Mouse (Mus musculus) embryonic facial prominence, embryonic 15.5 days (tissue): ENCODE measurements at regions not wholly inside any gene's neighbourhood (a gene's known extent, or its start where the extent isn't known, plus 50 kb on each side); places are given as distances from the start of the nearest gene placed in this dataset.
A peak's percentile ranks its signal among the peaks of the same experiment; 100 is the strongest.

ENCODE experiments used
- ATAC-seq: fragments of 200-750 bp; cut with Nextera tagmentation; 2 replicates; pipeline ENCODE4 v1.8.0; 2017; ENCODE audit warnings: low read depth, moderate TSS enrichment; ENCODE audit not compliant: insufficient number of reproducible peaks, low FRiP score, low TSS enrichment
- H3K27ac ChIP-seq: fragments of 300-500 bp; sonication (generic); replicated peaks from 2 replicates; pipeline ENCODE4 v1.5.1; 2015; ENCODE audit warnings: mild to moderate bottlenecking, inconsistent platforms
- H3K27me3 ChIP-seq: fragments of 300-500 bp; sonication (generic); 2 replicates; pipeline ENCODE4 v1.6.1; 2015; ENCODE audit warnings: inconsistent platforms
- H3K36me3 ChIP-seq: fragments of 300-500 bp; sonication (generic); 2 replicates; pipeline ENCODE4 v1.6.1; 2015; ENCODE audit warnings: mild to moderate bottlenecking, inconsistent platforms
- H3K4me1 ChIP-seq: fragments of 300-500 bp; sonication (generic); 2 replicates; pipeline ENCODE4 v1.6.1; 2015; ENCODE audit warnings: inconsistent platforms
- H3K4me2 ChIP-seq: fragments of 300-500 bp; sonication (generic); replicated peaks from 2 replicates; pipeline ENCODE4 v1.6.1; 2015; ENCODE audit warnings: mild to moderate bottlenecking, inconsistent platforms
- H3K4me3 ChIP-seq: fragments of 300-500 bp; sonication (generic); replicated peaks from 2 replicates; pipeline ENCODE4 v1.5.1; 2015; ENCODE audit warnings: mild to moderate bottlenecking, inconsistent platforms
- H3K9ac ChIP-seq: fragments of 300-500 bp; sonication (generic); 2 replicates; pipeline ENCODE4 v1.6.1; 2015; ENCODE audit warnings: inconsistent platforms
- H3K9me3 ChIP-seq: fragments of 300-500 bp; sonication (generic); replicated peaks from 2 replicates; pipeline ENCODE4 v1.6.1; 2016; ENCODE audit warnings: inconsistent platforms
- WGBS: fragments of 180-500 bp; shearing (Covaris S2); methylation state at CpG from one replicate; pipeline ENCODE4 v1.1.7; 2015; 5-methylcytosine and 5-hydroxymethylcytosine counted together

GRCm38 (mm10) chr15:27132761-27133160, 237.4 kb upstream of the Fbxl7 start:
- no peaks in the 10 kb centered on the region for H3K27me3 ChIP-seq
- WGBS, result 86% methylated on average over 2 of the region's 2 CpGs
- no peaks in the 10 kb centered on the region for H3K36me3 ChIP-seq
- no peaks in the 10 kb centered on the region for H3K9me3 ChIP-seq
- H3K27ac ChIP-seq, result no peak overlapping the region
- H3K4me1 ChIP-seq, result no peaks in the 10 kb centered on the region
- no peak overlapping the region for H3K4me2 ChIP-seq
- no peak overlapping the region for H3K9ac ChIP-seq
- no peak overlapping the region for H3K4me3 ChIP-seq
- ATAC-seq, result no peak

- H3K4me1 ChIP-seq, result no peaks in the 10 kb centered on the region
- no peaks in the 10 kb centered on the region for H3K27me3 ChIP-seq
- WGBS, result 50% methylated on average over 5 of the region's 5 CpGs
- H3K36me3 ChIP-seq, result no peaks in the 10 kb centered on the region
- H3K27ac ChIP-seq, result no peak overlapping the region
- ATAC-seq, result no peak
- H3K4me2 ChIP-seq, result no peak overlapping the region
- no peak overlapping the region for H3K4me3 ChIP-seq
- no peak overlapping the region for H3K9ac ChIP-seq
- no peaks in the 10 kb centered on the region for H3K9me3 ChIP-seq
Observed at GRCm38 (mm10) chr15:27137580-27137979, 242.2 kb upstream of the Fbxl7 start.

- no peak overlapping the region for H3K4me2 ChIP-seq
- no peaks in the 10 kb centered on the region for H3K4me1 ChIP-seq
- H3K36me3 ChIP-seq, result no peaks in the 10 kb centered on the region
- ATAC-seq, result no peak
- no peaks in the 10 kb centered on the region for H3K9me3 ChIP-seq
- H3K27ac ChIP-seq, result no peak overlapping the region
- no peaks in the 10 kb centered on the region for H3K27me3 ChIP-seq
- no peak overlapping the region for H3K4me3 ChIP-seq
- H3K9ac ChIP-seq, result no peak overlapping the region
- WGBS, result 67% methylated on average over 6 of the region's 6 CpGs
Observed at GRCm38 (mm10) chr15:27145860-27146259, 250.5 kb upstream of the Fbxl7 start.

- 72% methylated on average over 5 of the region's 5 CpGs for WGBS
Observed at GRCm38 (mm10) chr15:27160986-27161385, 265.6 kb upstream of the Fbxl7 start.

GRCm38 (mm10) chr15:27167484-27167883, 272.1 kb upstream of the Fbxl7 start:
- Histone ChIP-seq H3K4me1 (no peaks in the 10 kb centered on the region), H3K9me3 (no peaks in the 10 kb centered on the region), H3K27ac (no peak overlapping the region), H3K4me3 (no peak overlapping the region), H3K4me2 (no peak overlapping the region), H3K27me3 (no peaks in the 10 kb centered on the region), H3K9ac (no peak overlapping the region), H3K36me3 (no peaks in the 10 kb centered on the region)
- ATAC-seq, result no peak
- WGBS, result 68% methylated on average over 1 of the region's 1 CpGs

More at GRCm38 (mm10) chr15:27160986-27161385, 265.6 kb upstream of the Fbxl7 start:
- ATAC-seq, result no peak
- Histone ChIP-seq H3K36me3 (no peaks in the 10 kb centered on the region), H3K27me3 (no peaks in the 10 kb centered on the region), H3K4me3 (no peak overlapping the region), H3K4me2 (no peak overlapping the region), H3K4me1 (no peaks in the 10 kb centered on the region), H3K9me3 (no peaks in the 10 kb centered on the region), H3K9ac (no peak overlapping the region), H3K27ac (no peak overlapping the region)

GRCm38 (mm10) chr15:27169846-27170245, 274.5 kb upstream of the Fbxl7 start:
- H3K9me3 ChIP-seq, result no peaks in the 10 kb centered on the region
- no peaks in the 10 kb centered on the region for H3K36me3 ChIP-seq
- H3K4me2 ChIP-seq, result no peak overlapping the region
- ATAC-seq, result no peak
- no peak overlapping the region for H3K27ac ChIP-seq
- no peaks in the 10 kb centered on the region for H3K27me3 ChIP-seq
- H3K4me3 ChIP-seq, result no peak overlapping the region
- no peaks in the 10 kb centered on the region for H3K4me1 ChIP-seq
- H3K9ac ChIP-seq, result no peak overlapping the region
- WGBS, result 92% methylated on average over 7 of the region's 7 CpGs

GRCm38 (mm10) chr15:27173506-27173905, 278.1 kb upstream of the Fbxl7 start:
- Histone ChIP-seq H3K9me3 (no peaks in the 10 kb centered on the region), H3K4me1 (no peaks in the 10 kb centered on the region), H3K27ac (no peak overlapping the region), H3K27me3 (no peaks in the 10 kb centered on the region), H3K4me3 (no peak overlapping the region), H3K4me2 (no peak overlapping the region), H3K36me3 (no peaks in the 10 kb centered on the region), H3K9ac (no peak overlapping the region)
- 35% methylated on average over 5 of the region's 5 CpGs for WGBS
- no peak for ATAC-seq

GRCm38 (mm10) chr15:27178084-27178935, 282.9 kb upstream of the Fbxl7 start:
- Histone ChIP-seq H3K27me3 (no peaks in the 10 kb centered on the region), H3K36me3 (no peaks in the 10 kb centered on the region), H3K9me3 (no peaks in the 10 kb centered on the region), H3K4me2 (0 out of 2 replicates have a peak overlapping the region, but pooled peaks have one; percentile 2), H3K4me3 (no peak overlapping the region), H3K27ac (no peak overlapping the region), H3K9ac (no peak overlapping the region), H3K4me1 (no peaks in the 10 kb centered on the region)
- ATAC-seq, result no peak
- 47% methylated on average over 13 of the region's 13 CpGs for WGBS

- Histone ChIP-seq H3K4me1 (no peaks in the 10 kb centered on the region), H3K36me3 (no peaks in the 10 kb centered on the region), H3K9ac (no peak overlapping the region), H3K27ac (no peak overlapping the region), H3K9me3 (no peaks in the 10 kb centered on the region), H3K4me2 (no peak overlapping the region), H3K27me3 (no peaks in the 10 kb centered on the region), H3K4me3 (no peak overlapping the region)
- no peak for ATAC-seq
- WGBS, result 50% methylated on average over 4 of the region's 4 CpGs
Observed at GRCm38 (mm10) chr15:27189699-27190098, 276.8 kb upstream of the Ank start.

GRCm38 (mm10) chr15:27201513-27201912, 265.0 kb upstream of the Ank start:
- Histone ChIP-seq H3K9me3 (no peaks in the 10 kb centered on the region), H3K4me3 (no peak overlapping the region), H3K9ac (no peak overlapping the region), H3K27me3 (no peaks in the 10 kb centered on the region), H3K4me1 (no peaks in the 10 kb centered on the region), H3K27ac (no peak overlapping the region), H3K4me2 (no peak overlapping the region), H3K36me3 (no peaks in the 10 kb centered on the region)
- WGBS, result 82% methylated on average over 3 of the region's 3 CpGs
- no peak for ATAC-seq

- 79% methylated on average over 6 of the region's 6 CpGs for WGBS
- H3K36me3 ChIP-seq, result no peaks in the 10 kb centered on the region
- no peak overlapping the region for H3K4me2 ChIP-seq
- ATAC-seq, result no peak
- H3K9ac ChIP-seq, result no peak overlapping the region
- H3K27ac ChIP-seq, result no peak overlapping the region
- H3K4me1 ChIP-seq, result no peaks in the 10 kb centered on the region
- H3K4me3 ChIP-seq, result no peak overlapping the region
- H3K9me3 ChIP-seq, result no peaks in the 10 kb centered on the region
- H3K27me3 ChIP-seq, result no peaks in the 10 kb centered on the region
Observed at GRCm38 (mm10) chr15:27204888-27205287, 261.6 kb upstream of the Ank start.

GRCm38 (mm10) chr15:27207446-27207845, 259.0 kb upstream of the Ank start:
- Histone ChIP-seq H3K4me2 (no peak overlapping the region), H3K9me3 (no peaks in the 10 kb centered on the region), H3K9ac (no peak overlapping the region), H3K27ac (no peak overlapping the region), H3K4me3 (no peak overlapping the region), H3K4me1 (no peaks in the 10 kb centered on the region), H3K27me3 (no peaks in the 10 kb centered on the region), H3K36me3 (no peaks in the 10 kb centered on the region)
- no peak for ATAC-seq
- 62% methylated on average over 11 of the region's 11 CpGs for WGBS
